Mouse (Mus musculus) left cerebral cortex, adult 18-20 months (tissue): ENCODE measurements around the gene Dpp6. TPM values are rescaled to one million over a fixed set of nuclear protein-coding genes. Genes with fewer than 3 reads are reported as not detected.

Source experiments
- DNase-seq, 2 experiments: peaks; one replicate each; pipeline ENCODE4 v3.0.0; 2021 to 2022; ENCODE audit warnings: low spot score in 2 of 2, mixed read lengths in 1 of 2
- total RNA-seq, 2 experiments: library from RNA; stranded (reverse); gene quantifications; 2 replicates each; pipeline ENCODE4 v1.2.3; 2021

The Dpp6 gene
- total RNA-seq, 2 experiments from 2014 or later: 162 to 164 TPM

DNA sequence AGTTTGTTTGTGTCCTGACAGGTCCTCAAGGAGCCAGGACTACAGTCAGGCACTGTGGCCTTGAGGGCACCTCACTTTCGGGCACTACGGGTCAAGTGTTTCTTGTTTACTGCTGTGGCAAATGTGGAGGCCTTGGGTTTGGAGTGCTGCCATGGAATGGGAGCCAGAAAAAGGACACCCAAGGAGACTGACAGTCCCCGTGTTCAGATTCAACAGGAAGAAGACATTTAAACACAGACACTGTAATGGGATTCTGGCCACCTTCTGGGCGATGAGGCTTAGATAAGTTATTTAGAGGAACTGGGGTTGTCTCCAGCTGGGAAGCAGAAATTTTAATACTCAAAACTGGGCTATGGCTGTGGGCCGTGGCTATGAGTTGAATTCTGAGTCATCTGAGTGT is 913.7 kb downstream of the Dpp6 start:
- DNase-seq: peak in 1 of 2 experiments; percentile 31

DNA sequence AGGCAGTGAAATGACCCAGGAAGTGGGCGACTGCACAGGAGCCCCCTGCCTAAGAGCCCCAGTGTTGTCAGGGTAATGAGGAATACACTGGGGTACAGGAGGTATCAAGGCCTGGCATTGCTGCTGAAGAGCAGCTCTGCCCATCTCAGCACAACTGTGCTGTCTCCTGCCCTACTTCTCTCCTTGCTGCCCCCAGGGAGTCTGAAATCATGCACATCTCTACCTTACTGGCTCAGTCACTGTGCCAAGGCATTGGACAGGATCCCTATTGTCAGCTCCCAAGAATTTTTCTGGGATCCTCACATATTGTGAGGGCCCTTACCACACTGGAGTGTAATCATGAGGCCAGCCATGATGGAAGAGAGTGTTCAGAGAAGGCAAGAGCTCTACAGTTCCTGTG is 914.4 kb downstream of the Dpp6 start:
- no peak for DNase-seq

DNA sequence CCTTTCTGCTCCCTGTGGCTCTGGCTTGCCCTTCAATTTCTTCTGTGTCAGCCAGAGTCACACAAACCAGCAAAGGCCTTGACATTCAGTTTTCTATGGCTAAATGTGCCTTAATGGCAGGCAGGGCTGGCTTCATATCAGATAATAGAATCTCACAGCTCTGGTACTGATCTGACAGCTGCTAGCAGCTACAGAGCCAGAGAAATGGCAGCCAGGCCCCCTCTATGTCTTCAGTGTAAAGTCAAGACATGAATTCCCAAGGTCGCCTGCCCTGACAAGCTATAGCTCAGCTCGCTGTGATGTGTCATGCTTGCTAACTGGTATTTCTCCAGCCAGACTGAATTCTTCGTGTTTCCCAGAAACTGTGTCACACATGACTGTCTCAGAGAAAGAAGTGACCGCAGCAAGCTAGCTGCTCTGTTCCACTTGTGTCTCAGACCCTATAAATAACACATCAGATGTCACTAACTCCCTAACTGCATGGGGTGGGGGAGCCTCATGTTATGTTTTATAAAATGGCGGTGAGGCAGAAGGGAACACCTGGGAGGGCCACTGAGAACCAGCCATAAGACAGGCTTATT is 915.4 kb downstream of the Dpp6 start:
- peak; percentile 19 to 27 for DNase-seq

DNA sequence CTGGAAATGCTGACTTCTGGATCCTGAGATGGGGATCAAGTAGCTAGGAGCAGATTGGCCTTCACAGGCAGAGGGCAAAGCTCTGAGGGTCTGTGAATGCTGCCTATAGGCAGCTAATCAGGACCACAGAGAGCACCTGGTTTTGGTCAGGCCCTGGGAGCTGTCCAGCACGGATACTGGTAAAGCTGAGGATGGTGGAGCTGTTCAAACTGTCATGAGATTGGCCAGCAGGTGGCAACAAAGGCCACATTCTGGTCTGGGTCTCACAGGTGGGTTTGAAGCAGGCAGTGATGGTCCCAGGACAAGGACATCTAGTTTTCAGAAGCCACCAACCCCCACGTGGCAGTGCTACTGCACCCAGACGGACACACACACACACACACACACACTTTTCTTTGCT is 920.2 kb downstream of the Dpp6 start:
- DNase-seq: peak in 1 of 2 experiments; percentile 32

- DNase-seq: no peak
Observed at GRCm38 (mm10) chr5:27739216-27739615, 922.2 kb downstream of the Dpp6 start.

DNA sequence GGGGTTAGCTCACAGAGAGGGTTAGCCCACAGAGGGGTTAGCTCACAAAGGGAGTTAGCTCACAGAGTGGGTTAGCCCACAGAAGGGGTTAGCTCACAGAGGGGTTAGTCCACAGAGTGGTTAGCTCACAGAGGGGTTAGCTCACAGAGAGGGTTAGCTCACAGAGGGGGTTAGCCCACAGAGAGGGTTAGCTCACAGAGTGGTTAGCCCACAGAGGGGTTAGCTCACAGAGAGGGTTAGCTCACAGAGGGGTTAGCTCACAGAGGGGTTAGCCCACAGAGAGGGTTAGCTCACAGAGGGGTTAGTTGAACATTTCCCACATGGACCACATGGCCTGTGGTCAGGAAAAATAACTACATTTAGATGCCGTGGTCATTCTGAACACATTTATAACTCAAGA is 927.9 kb downstream of the Dpp6 start:
- no peak for DNase-seq

DNA sequence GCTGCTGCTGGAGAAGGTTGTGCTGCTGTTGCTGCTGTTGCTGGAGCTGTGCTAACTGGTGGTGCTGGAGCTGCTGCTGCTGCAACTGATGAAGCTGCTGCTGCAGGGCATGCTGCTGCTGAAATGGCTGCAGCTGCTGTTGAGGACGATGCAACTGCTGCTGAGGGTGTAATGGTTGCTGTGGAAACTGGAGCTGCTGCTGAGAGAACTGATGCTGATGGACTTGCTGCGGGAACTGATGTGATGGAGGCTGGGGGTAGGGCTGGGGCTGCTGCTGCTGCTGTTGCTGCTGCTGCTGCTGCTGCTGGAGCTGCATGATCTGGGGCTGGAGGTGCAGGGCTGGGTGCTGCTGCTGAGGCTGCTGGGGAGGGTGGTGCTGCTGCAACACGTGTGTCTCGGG is 948.8 kb downstream of the Dpp6 start:
- DNase-seq: no peak

DNA sequence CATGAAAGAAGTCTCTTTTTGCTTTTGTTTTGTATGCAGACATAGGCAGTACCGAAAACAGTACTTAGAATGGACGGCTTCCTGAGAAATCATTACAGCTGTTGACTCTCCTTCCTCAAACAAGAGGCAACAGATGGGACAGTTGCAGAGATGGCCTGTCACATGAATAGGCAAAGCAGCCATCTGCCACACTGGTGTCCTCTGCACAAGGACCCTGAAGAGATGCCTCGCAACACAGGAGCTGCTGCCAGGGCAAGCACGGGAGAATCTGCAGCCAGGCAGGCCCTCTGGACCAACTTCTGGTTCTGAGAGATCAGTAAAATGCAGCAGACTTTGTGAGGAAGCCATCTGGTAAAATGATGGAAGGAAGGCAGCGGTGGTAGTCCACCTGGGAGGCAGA is 950.9 kb downstream of the Dpp6 start:
- no peak for DNase-seq
